Mouse (Mus musculus): Measurements from ENCODE around the gene Fsd1.
A peak's percentile ranks its signal among the peaks of the same experiment; 100 is the strongest.

Gene Fsd1

GRCm38 (mm10) chr17:56031431-56031830 lies 45.1 kb downstream of the Fsd1 start:
- no peak for DNase-seq (ENCODE audit: low spot score)

GRCm38 (mm10) chr17:56032127-56032733 lies 45.9 kb downstream of the Fsd1 start:
- DNase-seq (ENCODE audit: low spot score): no peak

GRCm38 (mm10) chr17:56032831-56033230 lies 46.5 kb downstream of the Fsd1 start:
- DNase-seq (ENCODE audit: low spot score): no peak

GRCm38 (mm10) chr17:56034040-56034725 lies 47.9 kb downstream of the Fsd1 start:
- no peak for DNase-seq (ENCODE audit: low spot score)

- no peak for DNase-seq (ENCODE audit: low spot score)
These were observed 48.4 kb downstream of the Fsd1 start for GRCm38 (mm10) chr17:56034726-56035100.

GRCm38 (mm10) chr17:56035216-56035615 lies 48.9 kb downstream of the Fsd1 start:
- no peak for DNase-seq (ENCODE audit: low spot score)

GRCm38 (mm10) chr17:56036176-56036900 lies 50.0 kb downstream of the Fsd1 start, which contains the start of gene Sh3gl1:
Gene Sh3gl1, minus strand, starts transcription at chr17:56036635.
- DNase-seq (ENCODE audit: low spot score): peak; percentile 97

GRCm38 (mm10) chr17:56036901-56037287 lies 50.6 kb downstream of the Fsd1 start:
- DNase-seq (ENCODE audit: low spot score): no peak

- DNase-seq (ENCODE audit: low spot score): no peak
These were observed 52.4 kb downstream of the Fsd1 start for GRCm38 (mm10) chr17:56038583-56039261.

GRCm38 (mm10) chr17:56039345-56039744 lies 53.0 kb downstream of the Fsd1 start:
- no peak for DNase-seq (ENCODE audit: low spot score)

GRCm38 (mm10) chr17:56040030-56040856 lies 53.9 kb downstream of the Fsd1 start, which contains the start of gene Chaf1a:
Gene Chaf1a, plus strand, starts transcription at chr17:56040439.
- DNase-seq (ENCODE audit: low spot score): peak; percentile 87

GRCm38 (mm10) chr17:56040857-56041163 lies 54.5 kb downstream of the Fsd1 start:
- no peak for DNase-seq (ENCODE audit: low spot score)
